Mouse (Mus musculus) heart, embryonic 10.5 days (tissue): ENCODE measurements at regions not wholly inside any gene's neighbourhood (a gene's known extent, or its start where the extent isn't known, plus 50 kb on each side); places are given as distances from the start of the nearest gene placed in this dataset.
"Not testable (repeated sequence)": the region's sequence is repeated elsewhere in the genome, so short reads cannot be mapped to it uniquely, and the experiment has no call there.

ENCODE experiments used
- DNase-seq: peaks from one replicate; pipeline ENCODE4 v3.0.0-alpha.2; 2017; ENCODE audit warnings: low spot score
- H3K27ac ChIP-seq: fragments of 300-500 bp; sonication (generic); 2 replicates; pipeline ENCODE4 v1.5.1; 2016; ENCODE audit warnings: mild to moderate bottlenecking
- H3K27me3 ChIP-seq: fragments of 300-500 bp; sonication (generic); 2 replicates; pipeline ENCODE4 v1.6.1; 2016; ENCODE audit warnings: mild to moderate bottlenecking; ENCODE audit not compliant: poor library complexity, insufficient read depth, severe bottlenecking
- H3K36me3 ChIP-seq: fragments of 300-500 bp; sonication (generic); 2 replicates; pipeline ENCODE4 v1.6.1; 2016; ENCODE audit warnings: mild to moderate bottlenecking, moderate library complexity
- H3K4me1 ChIP-seq: fragments of 300-500 bp; sonication (generic); 2 replicates; pipeline ENCODE4 v1.6.1; 2016; ENCODE audit warnings: mild to moderate bottlenecking
- H3K4me3 ChIP-seq: fragments of 300-500 bp; sonication (generic); 2 replicates; pipeline ENCODE4 v1.5.1; 2016; ENCODE audit warnings: mild to moderate bottlenecking, moderate library complexity
- H3K9me3 ChIP-seq: fragments of 300-500 bp; sonication (generic); 2 replicates; pipeline ENCODE4 v1.6.1; 2016; ENCODE audit warnings: mild to moderate bottlenecking, moderate library complexity
- whole genome bisulfite sequencing: fragments of 180-500 bp; shearing (Covaris S2); methylation state at CpG from one replicate; pipeline ENCODE4 v1.1.7; 2016; 5-methylcytosine and 5-hydroxymethylcytosine counted together

GRCm38 (mm10) chr19:59516957-59517356 is 58.8 kb downstream of the Emx2 start:
- Histone ChIP-seq H3K4me3 (no peak overlapping the region), H3K9me3 (no peaks in the 10 kb centered on the region), H3K4me1 (no peaks in the 10 kb centered on the region), H3K27ac (no peak overlapping the region), H3K27me3 (no peaks in the 10 kb centered on the region; the same call in 1 of the 2 replicates), H3K36me3 (no peaks in the 10 kb centered on the region)
- 77% methylated on average over 4 of the region's 4 CpGs for WGBS
- DNase-seq = no peak

DNA sequence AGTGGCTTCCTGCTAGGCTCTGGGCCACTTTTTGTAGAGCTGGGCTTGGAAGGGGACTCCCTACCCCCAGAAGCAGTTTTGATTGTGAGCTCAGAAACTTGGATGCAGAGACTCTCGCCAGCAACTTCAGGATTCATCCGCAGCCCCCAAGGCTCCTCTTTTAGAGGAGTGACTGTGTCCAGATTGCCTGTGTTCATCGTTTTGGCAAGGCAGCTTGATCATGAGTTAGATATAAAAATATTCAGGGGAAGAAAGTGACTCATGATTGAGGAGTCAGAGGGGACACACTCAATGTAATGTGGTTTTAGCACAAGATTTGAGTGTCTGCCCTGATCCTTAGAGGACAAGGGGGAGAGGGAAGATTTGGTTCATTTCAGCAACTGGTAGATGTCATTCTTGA is 61.0 kb downstream of the Emx2 start:
- WGBS = 74% methylated on average over 3 of the region's 3 CpGs

GRCm38 (mm10) chr19:59522176-59522575 is 64.0 kb downstream of the Emx2 start:
- Histone ChIP-seq H3K27ac (no peak overlapping the region), H3K4me1 (no peaks in the 10 kb centered on the region), H3K4me3 (no peak overlapping the region), H3K9me3 (no peaks in the 10 kb centered on the region), H3K36me3 (no peaks in the 10 kb centered on the region), H3K27me3 (no peaks in the 10 kb centered on the region; the same call in 1 of the 2 replicates)
- WGBS = 75% methylated on average over 11 of the region's 11 CpGs
- no peak for DNase-seq

More for the DNA sequence above, 61.0 kb downstream of the Emx2 start:
- no peaks in the 10 kb centered on the region for H3K36me3 ChIP-seq
- no peaks in the 10 kb centered on the region; the same call in 1 of the 2 replicates for H3K27me3 ChIP-seq
- H3K27ac ChIP-seq = no peak overlapping the region
- H3K4me3 ChIP-seq = no peak overlapping the region
- no peaks in the 10 kb centered on the region for H3K4me1 ChIP-seq
- no peaks in the 10 kb centered on the region for H3K9me3 ChIP-seq
- no peak for DNase-seq

DNA sequence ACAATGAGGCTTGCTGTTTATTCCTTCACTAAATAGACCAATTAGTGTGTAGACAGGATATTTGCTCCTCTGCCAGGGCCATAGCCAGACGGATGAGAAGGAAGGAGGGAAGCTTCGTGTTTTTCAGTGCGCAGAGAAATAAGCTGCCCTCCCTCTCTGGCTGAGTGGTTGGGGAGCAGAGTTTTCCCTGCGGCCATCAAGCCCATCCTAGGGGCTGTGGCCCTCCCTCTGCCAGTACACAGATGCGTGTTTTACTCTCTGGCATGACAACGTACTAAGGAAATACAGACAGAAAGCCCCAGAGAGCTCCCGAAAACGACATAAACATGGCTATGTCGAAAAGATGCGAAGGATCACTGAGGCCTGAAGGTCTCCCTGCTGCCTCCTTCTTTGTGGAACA is 65.2 kb downstream of the Emx2 start:
- Histone ChIP-seq H3K9me3 (no peaks in the 10 kb centered on the region), H3K27ac (no peak overlapping the region), H3K4me3 (no peak overlapping the region), H3K4me1 (no peaks in the 10 kb centered on the region), H3K27me3 (no peaks in the 10 kb centered on the region), H3K36me3 (no peaks in the 10 kb centered on the region)
- no peak for DNase-seq
- WGBS = 68% methylated on average over 10 of the region's 10 CpGs

GRCm38 (mm10) chr19:59564101-59564500 is 105.9 kb downstream of the Emx2 start:
- Histone ChIP-seq H3K36me3 (no peaks in the 10 kb centered on the region), H3K27me3 (no peaks in the 10 kb centered on the region), H3K9me3 (no peaks in the 10 kb centered on the region), H3K4me3 (no peak overlapping the region), H3K4me1 (no peaks in the 10 kb centered on the region), H3K27ac (no peak overlapping the region)
- WGBS = 71% methylated on average over 4 of the region's 4 CpGs
- DNase-seq = no peak

DNA sequence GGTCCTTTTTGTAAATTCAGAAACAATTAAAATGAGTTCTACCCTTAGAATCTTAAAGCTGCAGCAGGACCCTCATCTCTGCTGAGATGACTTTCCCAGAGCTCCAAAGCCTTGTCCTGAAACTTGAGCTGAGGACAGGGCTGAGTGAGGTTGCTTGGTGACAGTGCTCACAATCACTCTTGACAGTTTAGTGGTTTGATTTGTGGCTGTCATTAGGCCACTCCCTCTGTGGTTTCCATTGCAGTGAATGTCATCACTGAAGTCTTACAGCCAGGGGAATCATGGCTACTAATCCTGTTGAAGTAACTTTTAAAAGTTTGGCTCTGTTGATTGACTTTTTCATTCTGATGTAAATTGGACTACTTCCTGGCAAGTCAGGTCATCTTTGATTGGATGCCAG is 110.7 kb downstream of the Emx2 start:
- Histone ChIP-seq H3K27ac (no peak overlapping the region), H3K4me1 (no peaks in the 10 kb centered on the region), H3K27me3 (no peaks in the 10 kb centered on the region), H3K9me3 (no peaks in the 10 kb centered on the region), H3K36me3 (no peaks in the 10 kb centered on the region), H3K4me3 (no peak overlapping the region)
- no peak for DNase-seq

- not testable (repeated sequence) for H3K27ac ChIP-seq
- WGBS = 68% methylated on average over 2 of the region's 2 CpGs
These were observed 111.4 kb downstream of the Emx2 start for GRCm38 (mm10) chr19:59569590-59569989.

DNA sequence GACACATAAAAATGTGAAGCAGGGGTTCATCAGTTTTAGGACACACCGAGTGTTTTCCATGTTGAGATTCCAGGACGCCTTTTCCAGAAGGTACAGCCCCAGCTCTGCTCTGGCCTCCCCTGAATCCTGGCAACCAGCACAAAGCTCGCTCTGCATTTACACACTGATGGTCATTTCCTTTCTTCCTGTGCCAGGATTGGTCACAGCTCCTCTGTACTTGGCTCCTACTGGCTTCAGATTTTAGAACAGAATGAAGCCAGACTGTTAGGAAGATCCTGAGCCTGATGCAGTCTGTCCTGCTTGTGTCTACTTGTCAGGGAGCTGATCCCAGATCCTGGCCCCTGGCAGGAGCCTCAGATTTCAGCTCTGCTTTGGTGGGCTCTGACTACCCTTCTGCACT is 116.2 kb downstream of the Emx2 start:
- Histone ChIP-seq H3K27me3 (no peaks in the 10 kb centered on the region), H3K9me3 (no peaks in the 10 kb centered on the region), H3K36me3 (no peaks in the 10 kb centered on the region), H3K4me3 (no peak overlapping the region), H3K27ac (no peak overlapping the region), H3K4me1 (no peaks in the 10 kb centered on the region)
- peak; percentile 24 for DNase-seq
- WGBS = 80% methylated on average over 3 of the region's 3 CpGs

More at GRCm38 (mm10) chr19:59569590-59569989, 111.4 kb downstream of the Emx2 start:
- H3K27me3 ChIP-seq, H3K4me1 ChIP-seq, H3K36me3 ChIP-seq, H3K4me3 ChIP-seq, H3K9me3 ChIP-seq: not testable (repeated sequence)
- DNase-seq = peak; percentile 53

GRCm38 (mm10) chr19:59577886-59578285 is 119.7 kb downstream of the Emx2 start:
- Histone ChIP-seq H3K9me3 (no peaks in the 10 kb centered on the region), H3K4me3 (no peak overlapping the region), H3K27me3 (no peaks in the 10 kb centered on the region; the same call in 1 of the 2 replicates), H3K36me3 (no peaks in the 10 kb centered on the region), H3K27ac (no peak overlapping the region), H3K4me1 (no peaks in the 10 kb centered on the region)
- DNase-seq = peak; percentile 58
- 74% methylated on average over 9 of the region's 9 CpGs for WGBS

DNA sequence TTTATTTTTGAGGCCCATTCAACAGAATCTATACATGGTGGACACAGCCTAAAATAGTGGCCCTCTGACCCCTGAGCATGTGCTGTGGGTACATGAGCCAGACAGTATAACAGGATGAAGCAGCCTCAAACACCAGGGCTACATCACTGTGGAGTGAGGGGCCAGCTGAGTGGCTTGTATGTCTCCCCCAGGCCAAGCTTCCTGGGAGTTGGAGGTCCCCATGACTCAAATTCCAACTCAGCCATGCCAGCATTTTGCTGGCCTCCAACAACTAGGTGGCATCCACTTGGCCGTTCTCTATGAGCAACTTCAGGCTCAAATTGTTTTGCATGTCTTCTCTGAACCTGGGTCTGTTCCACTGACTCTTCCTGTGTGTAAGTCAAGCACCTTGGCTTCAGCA is 121.5 kb downstream of the Emx2 start:
- 79% methylated on average over 1 of the region's 1 CpGs for WGBS

GRCm38 (mm10) chr19:59585835-59586234 is 127.7 kb downstream of the Emx2 start:
- no peaks in the 10 kb centered on the region for H3K36me3 ChIP-seq
- 26% methylated on average over 4 of the region's 4 CpGs for WGBS
- no peaks in the 10 kb centered on the region for H3K9me3 ChIP-seq
- no peak overlapping the region for H3K27ac ChIP-seq
- H3K27me3 ChIP-seq = peaks cover 15% of the 10 kb centered on the region; the same call in 1 of the 2 replicates
- peaks cover 12% of the 10 kb centered on the region; the same call in 1 of the 2 replicates for H3K4me1 ChIP-seq
- no peak overlapping the region for H3K4me3 ChIP-seq
- peak; percentile 63 for DNase-seq

More for the DNA sequence above, 121.5 kb downstream of the Emx2 start:
- Histone ChIP-seq H3K4me1 (no peaks in the 10 kb centered on the region), H3K9me3 (no peaks in the 10 kb centered on the region), H3K27me3 (peaks cover under 1% of the 10 kb centered on the region; the same call in 1 of the 2 replicates), H3K36me3 (no peaks in the 10 kb centered on the region), H3K27ac (no peak overlapping the region), H3K4me3 (no peak overlapping the region)
- peak; percentile 51 for DNase-seq

- peaks cover 12% of the 10 kb centered on the region; the same call in 1 of the 2 replicates for H3K4me1 ChIP-seq
- peak; percentile 22 for DNase-seq
- no peaks in the 10 kb centered on the region for H3K9me3 ChIP-seq
- H3K4me3 ChIP-seq = no peak overlapping the region
- WGBS = 66% methylated on average over 12 of the region's 12 CpGs
- H3K27me3 ChIP-seq = peaks cover 21% of the 10 kb centered on the region; the same call in 1 of the 2 replicates
- no peak overlapping the region for H3K27ac ChIP-seq
- H3K36me3 ChIP-seq = no peaks in the 10 kb centered on the region
These were observed 129.1 kb downstream of the Emx2 start for GRCm38 (mm10) chr19:59587303-59587702.

GRCm38 (mm10) chr19:59588068-59588522 is 129.9 kb downstream of the Emx2 start:
- peak overlapping the region; percentile 49 for H3K4me3 ChIP-seq
- H3K4me1 ChIP-seq = peaks cover 12% of the 10 kb centered on the region; the same call in 1 of the 2 replicates
- peaks cover 23% of the 10 kb centered on the region; the same call in 1 of the 2 replicates for H3K27me3 ChIP-seq
- H3K36me3 ChIP-seq = no peaks in the 10 kb centered on the region
- WGBS = 10% methylated on average over 17 of the region's 17 CpGs
- H3K27ac ChIP-seq = no peak overlapping the region
- DNase-seq = peak; percentile 76
- H3K9me3 ChIP-seq = no peaks in the 10 kb centered on the region

- H3K36me3 ChIP-seq = no peaks in the 10 kb centered on the region
- H3K9me3 ChIP-seq = no peaks in the 10 kb centered on the region
- no peak overlapping the region for H3K27ac ChIP-seq
- no peak overlapping the region for H3K4me3 ChIP-seq
- no peak for DNase-seq
- peaks cover 18% of the 10 kb centered on the region; the same call in 1 of the 2 replicates for H3K27me3 ChIP-seq
- H3K4me1 ChIP-seq = peaks cover 12% of the 10 kb centered on the region; the same call in 1 of the 2 replicates
- WGBS = 86% methylated on average over 3 of the region's 3 CpGs
These were observed 131.8 kb downstream of the Emx2 start for GRCm38 (mm10) chr19:59590021-59590420.
